Mouse (Mus musculus) embryonic facial prominence, embryonic 11.5 days (tissue): Measurements from ENCODE around the gene Vps52. TPM values are rescaled to one million over a fixed set of nuclear protein-coding genes. Genes with fewer than 3 reads are reported as not detected.
A peak's percentile ranks its signal among the peaks of the same experiment; 100 is the strongest.

Experiments used
- ATAC-seq: fragments of 200-750 bp; cut with Nextera tagmentation; replicated peaks from 2 replicates; pipeline ENCODE4 v1.8.0; 2017; ENCODE audit warnings: low read depth; ENCODE audit not compliant: insufficient number of reproducible peaks, low FRiP score, low TSS enrichment
- DNase-seq: peaks from one replicate; pipeline ENCODE4 v3.0.0-alpha.2; 2015; ENCODE audit warnings: low spot score
- H3K27ac ChIP-seq: fragments of 300-500 bp; sonication (generic); replicated peaks from 2 replicates; pipeline ENCODE4 v1.5.1; 2014; ENCODE audit warnings: mild to moderate bottlenecking, low read depth, low read length, control low read depth
- H3K27me3 ChIP-seq: fragments of 300-500 bp; sonication (generic); 2 replicates; pipeline ENCODE4 v1.6.1; 2014; ENCODE audit warnings: mild to moderate bottlenecking, low read length, moderate library complexity, mixed read lengths; ENCODE audit not compliant: control insufficient read depth, insufficient read depth
- H3K36me3 ChIP-seq: fragments of 300-500 bp; sonication (generic); replicated peaks from 2 replicates; pipeline ENCODE4 v1.6.1; 2014; ENCODE audit warnings: low read depth, mild to moderate bottlenecking, low read length, moderate library complexity, mixed read lengths; ENCODE audit not compliant: control insufficient read depth, insufficient read depth
- H3K4me1 ChIP-seq: fragments of 300-500 bp; sonication (generic); 2 replicates; pipeline ENCODE4 v1.6.1; 2014; ENCODE audit warnings: low read length, mixed read lengths; ENCODE audit not compliant: control insufficient read depth, insufficient read depth
- H3K4me2 ChIP-seq: fragments of 300-500 bp; sonication (generic); 2 replicates; pipeline ENCODE4 v1.6.1; 2014; ENCODE audit warnings: low read depth, mild to moderate bottlenecking, control low read depth, low read length, moderate library complexity
- H3K4me3 ChIP-seq: fragments of 300-500 bp; sonication (generic); 2 replicates; pipeline ENCODE4 v1.5.1; 2014; ENCODE audit warnings: low read depth, low read length, control low read depth
- H3K9ac ChIP-seq: fragments of 300-500 bp; sonication (generic); replicated peaks from 2 replicates; pipeline ENCODE4 v1.6.1; 2014; ENCODE audit warnings: mild to moderate bottlenecking, control low read depth, low read length
- H3K9me3 ChIP-seq: fragments of 300-500 bp; sonication (generic); replicated peaks from 2 replicates; pipeline ENCODE4 v1.6.1; 2016; ENCODE audit warnings: mild to moderate bottlenecking, low read length, inconsistent platforms, mixed read lengths; ENCODE audit not compliant: control insufficient read depth
- WGBS: fragments of 180-500 bp; shearing (Covaris S2); extraction: QIAGEN DNeasy Blood & Tissue Kit; methylation state at CpG from one replicate; pipeline ENCODE4 v1.1.7; 2014; 5-methylcytosine and 5-hydroxymethylcytosine counted together
- polyA plus RNA-seq: library from polyadenylated mRNA; unstranded; fragments of >200 nt; fragmentation: Nextera tagmentation; extraction: Ambion mirVana; gene quantifications from 2 replicates; pipeline ENCODE4 v1.2.1, GENCODE M21; 2014

Vps52 gene
- polyA plus RNA-seq, 1 experiment from 2014 or later: 27.7 TPM

DNA sequence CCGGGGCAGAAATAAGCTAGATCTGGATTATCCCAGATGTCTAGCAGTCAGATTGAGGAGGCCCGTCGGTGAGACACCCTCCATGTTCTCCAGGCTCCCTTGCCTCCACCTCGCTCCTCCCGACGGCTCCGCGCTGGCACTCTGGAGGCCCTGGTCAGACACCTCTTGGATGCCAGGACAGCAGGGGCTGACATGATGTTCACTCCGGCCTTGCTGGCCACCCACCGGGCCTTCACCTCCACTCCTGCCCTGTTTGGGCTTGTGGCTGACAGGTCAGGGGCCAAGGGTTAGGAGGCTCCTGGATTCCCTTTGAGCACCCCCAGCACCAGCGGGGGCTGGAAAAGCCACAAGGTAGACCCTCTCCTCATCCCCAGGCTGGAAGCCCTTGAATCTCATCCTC is 23.7 kb upstream of the Vps52 start:
- Histone ChIP-seq H3K4me1 (no peaks in the 10 kb centered on the region; the same call in 1 of the 2 replicates), H3K36me3 (peaks cover 3% of the 10 kb centered on the region), H3K4me3 (no peak overlapping the region), H3K4me2 (no peak overlapping the region), H3K27ac (no peak overlapping the region), H3K27me3 (no peaks in the 10 kb centered on the region; the same call in 1 of the 2 replicates), H3K9me3 (no peaks in the 10 kb centered on the region), H3K9ac (no peak overlapping the region)
- no peak for ATAC-seq
- 91% methylated on average over 11 of the region's 11 CpGs for WGBS
- no peak for DNase-seq

DNA sequence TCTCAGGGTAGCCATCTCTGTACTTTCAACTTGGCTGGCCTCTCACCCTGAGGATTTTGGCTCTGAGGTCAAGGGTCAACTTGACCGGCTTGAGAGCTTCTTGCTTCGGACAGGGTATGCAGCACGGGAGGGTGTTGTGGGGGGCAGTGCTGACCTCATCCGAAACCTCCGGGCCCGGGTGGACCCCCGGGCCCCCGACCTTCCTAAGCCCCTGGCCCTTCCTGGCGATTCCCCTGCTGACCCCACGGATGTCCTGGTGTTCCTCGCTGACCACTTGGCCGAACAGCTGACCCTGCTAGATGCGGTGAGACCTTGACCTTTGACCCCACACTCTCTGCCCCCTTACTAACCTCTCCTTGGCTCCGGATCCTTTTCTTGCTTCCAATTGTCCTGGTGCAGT is 23.2 kb upstream of the Vps52 start:
- H3K4me3 ChIP-seq: no peak overlapping the region

GRCm38 (mm10) chr17:33932970-33933369 is 22.6 kb upstream of the Vps52 start:
- Histone ChIP-seq H3K4me3 (no peak overlapping the region), H3K9me3 (no peaks in the 10 kb centered on the region), H3K4me1 (no peaks in the 10 kb centered on the region; the same call in 1 of the 2 replicates), H3K4me2 (no peak overlapping the region), H3K27me3 (no peaks in the 10 kb centered on the region; the same call in 1 of the 2 replicates), H3K9ac (no peak overlapping the region), H3K27ac (no peak overlapping the region), H3K36me3 (peaks cover 6% of the 10 kb centered on the region)
- ATAC-seq (no peak), DNase-seq (no peak)
- WGBS: 80% methylated on average over 15 of the region's 15 CpGs

More for the DNA sequence above, 23.2 kb upstream of the Vps52 start:
- Histone ChIP-seq H3K4me1 (no peaks in the 10 kb centered on the region; the same call in 1 of the 2 replicates), H3K27me3 (no peaks in the 10 kb centered on the region; the same call in 1 of the 2 replicates), H3K27ac (no peak overlapping the region), H3K9me3 (no peaks in the 10 kb centered on the region), H3K36me3 (peaks cover 6% of the 10 kb centered on the region), H3K9ac (no peak overlapping the region), H3K4me2 (no peak overlapping the region)
- no peak for DNase-seq
- no peak for ATAC-seq
- WGBS: 75% methylated on average over 14 of the region's 14 CpGs

DNA sequence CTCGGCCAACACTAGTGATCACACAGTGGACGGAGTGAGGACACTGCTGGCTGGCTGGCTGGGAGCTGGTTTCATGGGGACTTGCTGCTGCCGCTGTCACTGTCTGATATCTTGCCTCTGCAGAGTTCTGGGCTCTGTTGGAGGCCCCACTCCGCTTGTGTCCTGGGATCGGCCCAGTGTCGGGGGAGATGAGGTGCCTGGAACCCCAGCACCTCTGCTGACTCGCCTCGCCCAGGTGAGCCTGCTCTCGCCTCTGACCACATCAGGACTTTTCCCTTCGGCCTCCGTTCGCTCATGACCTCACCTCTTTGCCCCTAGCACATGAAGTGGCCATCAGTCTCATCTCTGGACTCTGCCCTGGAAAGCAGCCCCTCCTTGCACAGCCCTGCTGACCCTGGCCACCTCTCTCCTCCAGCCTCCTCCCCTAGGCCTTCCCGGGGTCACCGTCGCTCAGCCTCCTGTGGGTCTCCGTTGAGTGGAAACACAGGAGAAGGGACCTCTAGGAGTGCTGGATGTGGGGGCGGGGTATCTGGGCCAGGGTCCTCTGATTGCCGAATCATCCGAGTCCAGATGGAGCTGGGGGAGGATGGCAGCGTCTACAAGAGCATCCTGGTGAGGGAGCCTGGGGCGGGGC is 20.1 kb upstream of the Vps52 start:
- DNase-seq: no peak
- no peaks in the 10 kb centered on the region; the same call in 1 of the 2 replicates for H3K27me3 ChIP-seq
- 84% methylated on average over 21 of the region's 21 CpGs for WGBS
- H3K4me1 ChIP-seq: no peaks in the 10 kb centered on the region; the same call in 1 of the 2 replicates
- ATAC-seq: no peak
- H3K36me3 ChIP-seq: peaks cover 8% of the 10 kb centered on the region
- H3K9me3 ChIP-seq: no peaks in the 10 kb centered on the region
- H3K9ac ChIP-seq: no peak overlapping the region
- H3K4me2 ChIP-seq: no peak overlapping the region
- H3K4me3 ChIP-seq: no peak overlapping the region
- no peak overlapping the region for H3K27ac ChIP-seq

DNA sequence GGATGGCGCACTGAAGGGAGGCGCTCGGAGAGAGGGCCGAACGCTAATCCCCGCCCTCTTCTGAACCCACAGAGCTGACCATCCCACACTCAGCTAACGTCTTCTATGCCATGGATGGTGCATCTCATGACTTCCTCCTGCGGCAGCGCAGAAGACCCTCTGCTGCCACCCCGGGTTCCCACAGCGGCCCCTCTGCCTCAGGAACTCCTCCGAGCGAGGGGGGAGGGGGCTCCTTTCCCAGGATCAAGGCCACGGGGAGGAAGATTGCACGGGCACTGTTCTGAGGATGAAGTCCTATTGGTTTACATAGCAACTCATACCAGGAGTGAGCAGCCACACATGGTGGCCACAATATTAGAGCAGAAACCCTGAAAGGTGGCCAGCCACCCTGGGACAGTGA is 18.6 kb upstream of the Vps52 start:
- ATAC-seq: no peak
- H3K9ac ChIP-seq: no peak overlapping the region
- no peak overlapping the region for H3K27ac ChIP-seq
- no peaks in the 10 kb centered on the region; the same call in 1 of the 2 replicates for H3K4me1 ChIP-seq
- 87% methylated on average over 15 of the region's 15 CpGs for WGBS
- no peak overlapping the region for H3K4me3 ChIP-seq
- no peaks in the 10 kb centered on the region for H3K9me3 ChIP-seq
- no peak for DNase-seq
- peaks cover 8% of the 10 kb centered on the region for H3K36me3 ChIP-seq
- H3K4me2 ChIP-seq: no peak overlapping the region
- H3K27me3 ChIP-seq: no peaks in the 10 kb centered on the region; the same call in 1 of the 2 replicates

DNA sequence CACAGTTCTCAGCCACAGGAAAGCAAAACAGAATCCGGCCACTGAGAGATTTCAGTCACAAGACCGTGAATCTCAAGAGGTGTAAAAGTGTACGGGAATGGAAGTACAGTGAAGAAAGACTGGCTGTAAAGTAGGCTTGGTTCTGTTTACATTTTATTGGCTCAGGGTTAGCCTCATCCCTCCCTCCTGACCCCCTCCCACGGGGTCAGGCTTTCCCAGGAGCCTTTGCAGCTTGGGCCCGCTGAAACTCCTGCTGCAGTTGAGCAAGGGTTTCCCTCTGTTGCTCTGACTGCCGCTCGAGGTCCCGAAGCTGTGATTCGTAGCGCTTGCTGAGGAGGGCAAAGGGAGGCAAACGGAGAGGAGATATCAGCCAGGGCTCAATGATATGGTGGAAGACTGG is 16.8 kb upstream of the Vps52 start:
- no peak for ATAC-seq
- Histone ChIP-seq H3K4me3 (peak overlapping the region; percentile 77; the same call in 1 of the 2 replicates), H3K27me3 (no peaks in the 10 kb centered on the region), H3K4me2 (no peak overlapping the region), H3K36me3 (peaks cover 8% of the 10 kb centered on the region), H3K4me1 (no peaks in the 10 kb centered on the region), H3K9ac (no peak overlapping the region), H3K9me3 (no peaks in the 10 kb centered on the region), H3K27ac (no peak overlapping the region)
- WGBS: 85% methylated on average over 11 of the region's 11 CpGs
- DNase-seq: no peak

GRCm38 (mm10) chr17:33940206-33940805 is 15.3 kb upstream of the Vps52 start, which contains the start of the genes Pfdn6 and Wdr46:
Pfdn6 (minus strand) TSS chr17:33940343.
Wdr46 (plus strand) TSS chr17:33940660.
- Histone ChIP-seq H3K4me2 (peak within 1 kb of the TSS; percentile 87), H3K4me1 (no peaks in the 10 kb centered on the region), H3K4me3 (peak within 1 kb of the TSS; percentile 77), H3K27me3 (no peaks in the 10 kb centered on the region), H3K27ac (0 out of 2 replicates have a peak within 1 kb of the TSS, but pooled peaks have one; percentile 2), H3K9me3 (no peaks in the 10 kb centered on the region), H3K9ac (peak within 1 kb of the TSS; percentile 70), H3K36me3 (peaks cover 11% of the 10 kb centered on the region)
- peak; percentile 94 for DNase-seq
- ATAC-seq: peak; percentile 72
- WGBS: 0% methylated on average over 36 of the region's 36 CpGs

GRCm38 (mm10) chr17:33940981-33941380 is 14.6 kb upstream of the Vps52 start:
- 2% methylated on average over 26 of the region's 26 CpGs for WGBS
- peak overlapping the region; percentile 70 for H3K9ac ChIP-seq
- H3K4me3 ChIP-seq: peak overlapping the region; percentile 77
- ATAC-seq (no peak), DNase-seq (no peak)
- H3K4me2 ChIP-seq: peak overlapping the region; percentile 87
- H3K27me3 ChIP-seq: no peaks in the 10 kb centered on the region
- H3K27ac ChIP-seq: no peak overlapping the region
- H3K4me1 ChIP-seq: no peaks in the 10 kb centered on the region
- no peaks in the 10 kb centered on the region for H3K9me3 ChIP-seq
- H3K36me3 ChIP-seq: peaks cover 11% of the 10 kb centered on the region
